Mouse (Mus musculus) embryo, embryonic 10 days (tissue): ENCODE results near the gene Mcmbp.
A peak's percentile ranks its signal among the peaks of the same experiment; 100 is the strongest.

Source experiments
- DNase-seq: peaks from one replicate; pipeline ENCODE4 v3.0.0-alpha.2; 2015; ENCODE audit warnings: low spot score

Gene Mcmbp

GRCm38 (mm10) chr7:128740334-128740733, at the start of gene Mcmbp:
Gene Mcmbp (minus strand): TSS chr7:128740495.
- DNase-seq = peak; percentile 98

GRCm38 (mm10) chr7:128790045-128790444, 49.8 kb upstream of the Mcmbp start:
- no peak for DNase-seq

GRCm38 (mm10) chr7:128781846-128782245, 41.6 kb upstream of the Mcmbp start:
- no peak for DNase-seq

- DNase-seq = peak; percentile 87
Observed at GRCm38 (mm10) chr7:128779305-128779704, 39.0 kb upstream of the Mcmbp start.

- no peak for DNase-seq
Observed at GRCm38 (mm10) chr7:128777201-128777600, 36.9 kb upstream of the Mcmbp start.

GRCm38 (mm10) chr7:128766696-128767095, 26.4 kb upstream of the Mcmbp start:
- DNase-seq = no peak

GRCm38 (mm10) chr7:128758948-128759347, 18.7 kb upstream of the Mcmbp start:
- DNase-seq = no peak

GRCm38 (mm10) chr7:128755396-128755795, 15.1 kb upstream of the Mcmbp start:
- no peak for DNase-seq

GRCm38 (mm10) chr7:128752012-128752411, 11.7 kb upstream of the Mcmbp start:
- no peak for DNase-seq

- no peak for DNase-seq
Observed at GRCm38 (mm10) chr7:128750296-128750695, 10.0 kb upstream of the Mcmbp start.

- peak; percentile 13 for DNase-seq
Observed at GRCm38 (mm10) chr7:128748758-128749157, 8.5 kb upstream of the Mcmbp start.

- DNase-seq = no peak
Observed at GRCm38 (mm10) chr7:128746151-128746550, 5.9 kb upstream of the Mcmbp start.

- peak; percentile 100 for DNase-seq
Observed at GRCm38 (mm10) chr7:128744684-128745485, 4.6 kb upstream of the Mcmbp start, which contains the start of gene Sec23ip. Gene Sec23ip (plus strand): TSS chr7:128744943.

GRCm38 (mm10) chr7:128743898-128744297, 3.6 kb upstream of the Mcmbp start:
- no peak for DNase-seq

GRCm38 (mm10) chr7:128739462-128740277, 625 bp downstream of the Mcmbp start:
- peak; percentile 16 for DNase-seq

- no peak for DNase-seq
Observed at GRCm38 (mm10) chr7:128739116-128739461, 1.2 kb downstream of the Mcmbp start.

- no peak for DNase-seq
Observed at GRCm38 (mm10) chr7:128738041-128738440, 2.3 kb downstream of the Mcmbp start.

GRCm38 (mm10) chr7:128731585-128731984, 8.7 kb downstream of the Mcmbp start:
- DNase-seq = no peak

GRCm38 (mm10) chr7:128728738-128729137, 11.6 kb downstream of the Mcmbp start:
- no peak for DNase-seq

- DNase-seq = peak; percentile 13
Observed at GRCm38 (mm10) chr7:128727701-128728100, 12.6 kb downstream of the Mcmbp start.

GRCm38 (mm10) chr7:128726999-128727398, 13.3 kb downstream of the Mcmbp start:
- DNase-seq = no peak

- no peak for DNase-seq
Observed at GRCm38 (mm10) chr7:128725189-128725588, 15.1 kb downstream of the Mcmbp start.

- peak; percentile 76 for DNase-seq
Observed at GRCm38 (mm10) chr7:128724761-128725160, 15.5 kb downstream of the Mcmbp start.
